Mouse (Mus musculus) left cerebral cortex, postnatal 36 days (tissue): Measurements from ENCODE around the gene Neurod4. TPM values are rescaled to one million over a fixed set of nuclear protein-coding genes. Genes with fewer than 3 reads are reported as not detected.
"Not testable (repeated sequence)": the region's sequence is repeated elsewhere in the genome, so short reads cannot be mapped to it uniquely, and the experiment has no call there.

Experiments
- DNase-seq, 2 experiments: peaks; one replicate each; pipeline ENCODE4 v3.0.0; 2021 to 2022; ENCODE audit warnings: low spot score in 2 of 2, mixed read lengths in 1 of 2
- intact Hi-C: fragments of 180-260 bp; cut with DNase I; formaldehyde crosslinking; loops from one replicate; pipeline ENCODE4 v1.15.1; 2025
- total RNA-seq, 2 experiments: library from RNA; stranded (reverse); gene quantifications; 2 replicates each; pipeline ENCODE4 v1.2.3; 2021

Neurod4 gene
- total RNA-seq, result under 1 TPM; 0.12 to 0.16 TPM

DNA sequence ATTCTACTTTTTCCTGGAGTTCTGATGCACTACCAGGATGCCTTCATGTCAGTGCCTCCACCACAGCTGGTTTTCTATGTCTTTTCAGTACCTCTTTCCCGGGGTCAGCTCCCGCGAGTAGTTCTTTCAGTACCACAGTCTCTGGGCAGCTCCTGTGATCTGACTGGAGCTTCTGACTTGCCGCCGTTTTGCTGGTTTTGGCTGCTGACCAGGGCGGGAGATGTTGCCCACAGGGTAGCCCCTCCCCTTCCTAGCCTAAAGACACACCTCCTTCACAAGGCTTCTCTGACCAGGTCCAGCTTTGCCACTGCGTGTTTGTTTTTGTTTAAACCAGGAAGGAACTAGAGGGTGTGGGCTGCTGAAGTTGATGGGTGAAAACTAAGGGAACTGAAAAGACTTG lies at the start of gene Neurod4:
TSS of gene Neurod4 (minus strand) at position 175 of the 400 bp plus-strand sequence.
- DNase-seq, result no peak

DNA sequence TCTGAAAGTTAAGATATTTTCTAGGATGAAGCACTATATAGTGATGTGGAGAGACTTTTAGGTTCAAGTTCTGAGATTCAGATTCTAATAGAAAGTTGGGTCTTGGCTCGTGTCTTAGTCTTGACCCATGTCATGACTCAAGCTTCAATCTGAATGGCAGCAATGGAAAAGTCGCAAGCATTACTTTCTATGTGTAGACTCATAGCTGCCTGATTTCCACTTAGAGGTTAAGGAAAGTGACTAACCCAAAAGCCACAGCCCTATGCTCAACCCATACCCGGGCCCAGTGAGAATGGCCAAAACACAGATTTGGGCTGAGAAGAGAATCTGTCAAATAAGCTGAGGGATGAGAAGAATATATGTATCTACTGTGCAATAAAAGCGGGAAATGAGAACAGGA lies 44.2 kb upstream of the Neurod4 start:
- intact Hi-C loops, result no loop called here

More for the DNA sequence above, at the start of gene Neurod4:
- intact Hi-C loops, result no loop called here

DNA sequence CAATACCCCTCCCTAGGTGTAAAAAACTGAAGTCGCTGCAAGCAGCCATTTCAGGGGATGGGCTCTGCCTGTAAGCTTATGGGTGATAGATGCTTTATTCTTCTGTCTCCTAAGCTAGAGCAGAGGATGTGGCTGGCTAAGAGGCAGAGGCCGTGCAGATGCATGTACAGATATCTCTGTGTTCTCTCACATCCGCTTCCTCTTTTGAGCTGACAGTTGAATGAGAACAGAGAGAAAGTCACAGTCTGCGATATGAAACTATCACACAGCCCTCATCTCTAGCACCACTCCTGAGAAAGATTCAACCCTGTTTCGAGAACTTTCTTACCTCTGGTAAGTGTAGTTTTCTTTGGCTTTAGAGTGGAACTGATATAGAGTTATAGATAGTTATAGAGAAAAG lies 42.6 kb upstream of the Neurod4 start, which contains the start of gene Tespa1:
TSS of gene Tespa1 (plus strand) at position 234 of the 400 bp plus-strand sequence.
- DNase-seq, result no peak
- intact Hi-C loops, result no loop called here

More for the DNA sequence above, 44.2 kb upstream of the Neurod4 start:
- DNase-seq, result no peak

DNA sequence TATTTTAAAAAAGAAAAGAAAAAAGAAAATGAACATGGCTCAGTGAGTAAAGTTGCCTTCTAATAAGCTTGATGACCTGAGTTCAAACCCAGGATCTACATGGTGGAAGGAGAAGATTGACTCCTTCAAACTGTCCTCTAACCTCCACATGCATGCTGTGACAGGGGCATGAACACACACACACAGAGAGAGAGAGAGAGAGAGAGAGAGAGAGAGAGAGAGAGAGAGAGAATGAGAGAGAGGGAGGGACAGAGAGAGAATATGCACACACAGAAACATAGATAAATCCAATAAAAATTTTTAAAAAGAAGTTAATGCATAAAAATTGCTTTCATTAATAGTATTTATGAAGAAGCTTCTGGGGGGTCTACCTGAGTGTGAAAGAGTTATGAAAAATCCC lies 42.0 kb upstream of the Neurod4 start:
- no peak for DNase-seq
- intact Hi-C loops, result no loop called here

DNA sequence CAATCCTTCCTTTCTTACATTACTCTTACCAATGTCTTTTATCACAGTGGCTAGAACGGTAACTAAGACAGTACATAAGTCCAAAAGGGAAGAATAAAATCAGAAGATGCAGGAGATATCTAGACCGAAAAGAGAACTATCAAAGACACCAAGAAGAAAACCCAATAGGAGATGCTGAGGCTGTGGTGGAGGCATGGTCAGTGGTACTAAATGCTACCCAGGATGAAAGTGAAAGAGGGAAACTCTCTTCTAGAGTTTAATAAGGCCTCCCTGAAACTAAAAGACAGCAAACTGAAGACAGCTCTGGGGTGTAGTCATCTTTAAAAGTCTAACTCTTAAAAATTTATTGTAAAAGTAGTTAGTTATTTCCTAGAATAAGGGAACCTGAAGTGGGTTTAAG lies 40.7 kb upstream of the Neurod4 start:
- intact Hi-C loops, result no loop called here
- no peak for DNase-seq

DNA sequence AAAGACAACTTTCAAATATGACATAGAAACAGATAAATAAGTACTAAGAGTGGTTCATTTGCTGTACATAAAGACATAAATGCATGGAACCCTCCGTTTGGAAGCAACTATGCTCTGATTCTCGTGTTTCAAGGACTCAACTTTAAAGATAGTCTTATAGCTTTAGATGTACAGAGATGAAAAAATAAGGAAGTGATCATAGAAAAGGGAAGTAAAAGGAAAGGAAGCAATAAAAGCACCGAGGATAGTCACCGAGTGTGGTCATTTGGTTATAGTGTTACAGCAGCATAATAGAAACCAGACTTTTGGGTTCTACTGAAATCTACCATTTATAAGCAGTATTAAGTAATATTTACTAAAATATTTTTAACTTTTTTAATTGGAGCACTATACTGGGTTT lies 38.7 kb upstream of the Neurod4 start:
- DNase-seq, result no peak

DNA sequence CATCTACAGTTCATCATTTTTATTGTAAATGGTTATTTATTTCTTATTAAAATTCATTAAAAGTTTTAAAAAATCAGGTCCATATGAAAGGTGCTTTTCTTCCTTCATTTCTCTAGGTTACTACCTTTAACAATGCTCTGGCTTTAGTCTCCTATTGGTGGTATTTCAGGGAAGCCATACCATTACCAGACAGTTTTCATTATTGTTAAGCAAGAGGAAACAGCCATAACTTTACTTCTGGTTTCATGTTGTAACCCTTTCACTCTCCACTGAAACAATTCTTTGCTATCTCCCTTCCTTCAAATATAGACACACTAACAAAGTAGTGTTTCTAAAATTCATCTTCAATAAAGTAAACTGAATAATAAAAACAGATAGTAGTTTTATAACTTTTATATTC lies 35.8 kb upstream of the Neurod4 start:
- intact Hi-C loops, result no loop called here
- DNase-seq, result no peak

More for the DNA sequence above, 38.7 kb upstream of the Neurod4 start:
- intact Hi-C loops, result no loop called here

DNA sequence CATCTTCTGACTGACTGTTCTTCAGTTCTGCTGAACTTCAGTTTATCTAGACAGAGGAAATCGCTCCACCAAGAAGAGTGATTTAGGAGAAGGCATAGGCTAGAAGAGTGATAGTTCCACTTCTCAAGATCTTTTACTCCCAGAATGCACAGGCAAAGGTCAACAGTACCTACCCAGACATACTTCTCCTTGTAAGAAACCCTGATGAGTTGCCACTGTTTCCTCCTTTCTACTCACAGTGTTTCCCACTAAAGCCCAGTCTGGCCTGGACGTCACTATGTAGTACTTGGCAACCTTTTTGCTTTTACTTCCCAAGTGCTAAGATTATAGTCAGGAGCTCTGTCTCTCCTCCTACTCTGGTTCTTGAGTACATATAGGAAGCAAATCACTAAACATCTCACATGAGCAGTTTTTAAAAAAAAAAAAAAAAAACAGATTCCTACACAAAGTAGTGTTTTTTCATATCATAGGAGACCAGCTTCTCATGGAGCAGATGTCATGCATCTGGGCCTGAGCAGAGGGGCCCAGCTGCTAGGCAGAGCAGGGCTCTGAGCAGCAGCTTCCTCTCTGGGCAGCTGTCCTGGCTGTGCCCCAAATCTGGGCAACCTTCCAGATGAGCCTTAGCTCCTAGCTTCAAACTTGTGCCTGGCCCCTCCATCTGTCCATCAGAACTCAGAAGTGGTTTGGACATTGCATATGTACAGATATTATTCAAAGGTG lies 34.2 kb upstream of the Neurod4 start:
- intact Hi-C loops, result no loop called here
- no peak for DNase-seq

DNA sequence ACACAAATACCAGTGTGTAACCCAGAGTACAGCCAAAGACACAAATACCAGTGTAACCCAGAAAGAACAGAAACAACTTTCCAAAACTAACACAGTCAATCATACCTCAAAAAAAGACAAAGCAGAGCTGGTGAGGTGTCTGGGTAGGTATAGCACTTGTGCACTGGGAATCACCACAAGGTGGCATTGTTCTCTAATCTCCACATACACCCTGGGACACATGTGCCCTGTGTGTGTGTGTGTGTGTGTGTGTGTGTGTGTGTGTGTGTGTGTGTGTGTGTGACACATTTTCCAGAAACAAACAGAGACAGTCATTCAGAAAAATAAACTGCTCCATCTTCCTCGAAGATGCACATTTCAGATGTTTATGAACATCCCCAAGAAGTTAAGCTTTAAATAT lies 33.5 kb upstream of the Neurod4 start:
- DNase-seq, result no peak
- intact Hi-C loops, result no loop called here

DNA sequence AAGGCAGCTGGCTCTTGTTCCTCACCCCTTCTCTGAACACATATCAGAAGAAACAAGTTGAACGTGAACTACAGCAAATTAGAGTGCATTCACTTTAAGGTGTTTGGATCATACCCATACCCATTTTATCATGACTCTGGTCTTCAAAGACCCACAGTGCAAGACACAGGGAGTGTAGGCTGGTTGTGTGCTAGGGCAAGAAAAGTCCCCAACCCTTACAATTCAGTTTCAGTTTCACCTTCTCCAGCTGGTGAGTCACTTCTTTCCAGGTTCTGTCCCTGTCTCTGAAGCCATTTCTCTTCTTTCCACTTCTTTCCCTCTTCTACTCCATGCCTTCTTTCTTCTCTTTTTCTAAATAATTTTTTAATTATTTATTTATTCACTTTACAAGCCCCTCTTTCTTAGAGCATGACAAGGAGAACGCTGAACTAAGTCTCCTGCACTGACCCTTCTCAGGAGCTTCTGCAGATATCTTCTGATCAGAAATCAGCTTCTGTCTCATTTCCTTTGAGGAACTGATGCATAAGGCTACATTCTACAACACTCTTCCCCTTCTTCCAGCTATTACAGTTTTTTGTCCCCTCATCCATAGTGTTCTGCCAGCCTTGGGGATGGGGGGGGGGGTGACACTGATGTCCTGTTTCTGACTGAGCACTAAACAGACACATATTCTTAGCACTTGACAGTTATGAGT lies 31.6 kb upstream of the Neurod4 start:
- DNase-seq, result no peak
- intact Hi-C loops, result no loop called here

DNA sequence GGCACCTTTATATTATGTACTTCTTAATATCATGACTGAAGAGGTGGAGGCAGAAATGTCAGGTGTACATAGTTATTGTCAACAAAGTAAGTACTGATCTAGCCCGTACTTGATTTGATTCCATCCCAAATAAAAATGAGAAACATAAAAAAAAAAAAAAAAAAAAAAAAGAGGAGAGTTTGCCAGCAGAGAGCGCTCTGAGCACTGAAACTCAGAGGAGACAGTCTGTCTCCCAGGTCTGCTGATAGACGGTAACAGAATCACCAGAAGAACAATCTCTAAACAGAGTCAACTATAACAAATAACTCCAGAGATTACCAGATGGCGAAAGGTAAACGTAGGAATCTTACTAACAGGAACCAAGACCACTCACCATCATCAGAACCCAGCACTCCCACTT lies 24.1 kb upstream of the Neurod4 start:
- intact Hi-C loops, DNase-seq: not testable (repeated sequence)

DNA sequence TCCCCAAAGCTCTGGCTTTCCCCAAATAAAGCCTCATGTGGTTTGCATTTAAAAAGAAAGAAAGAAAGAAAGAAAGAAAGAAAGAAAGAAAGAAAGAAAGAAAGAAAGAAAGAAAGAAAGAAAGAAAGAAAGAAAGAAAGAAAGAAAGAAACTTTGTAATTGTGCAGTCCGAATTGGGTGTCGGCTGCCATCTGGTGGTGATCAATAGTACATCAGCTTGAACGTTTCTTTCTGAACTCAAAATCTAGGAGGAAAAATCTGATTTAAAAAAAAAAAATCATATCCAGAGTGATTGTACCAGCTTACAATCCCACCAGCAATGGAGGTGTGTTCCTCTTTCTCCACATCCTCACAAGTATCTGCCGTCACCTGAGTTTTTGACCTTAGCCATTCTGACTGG lies 18.7 kb upstream of the Neurod4 start:
- intact Hi-C loops, result loop anchor here (1.0 kb wide), 1 partner anchor 70 kb away; no protein-coding TSS in a partner anchor
- not testable (repeated sequence) for DNase-seq

DNA sequence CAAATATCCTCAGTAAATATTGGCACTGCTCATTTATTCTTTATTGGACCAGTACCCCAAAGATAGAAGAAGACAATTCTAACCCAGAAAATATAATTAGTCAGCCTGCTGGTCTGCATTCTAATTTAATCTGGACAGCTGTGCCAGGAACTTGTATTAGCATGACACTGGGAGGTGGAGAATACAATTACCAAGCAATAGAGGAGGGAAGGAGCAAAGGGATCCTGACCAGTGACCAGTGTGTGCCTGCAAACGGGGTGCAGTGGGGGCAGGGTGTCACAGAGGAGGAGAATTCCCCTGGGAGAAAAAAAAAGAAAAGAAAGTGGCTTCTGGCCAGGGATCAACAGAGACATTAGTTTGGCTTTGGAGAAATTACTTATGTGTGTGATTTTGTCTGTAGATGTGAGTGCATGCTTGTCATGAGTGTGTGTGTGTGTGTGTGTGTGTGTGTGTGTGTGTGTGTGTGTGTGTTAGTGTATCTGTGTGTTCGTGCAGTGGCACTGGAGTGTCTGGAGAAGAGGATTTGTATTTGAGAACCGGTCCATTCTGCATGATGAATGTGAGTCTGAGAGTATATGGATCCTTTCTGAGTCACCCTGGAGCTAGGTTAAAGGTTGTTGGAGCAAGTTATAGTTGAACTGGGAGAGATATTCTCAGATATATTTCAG lies 13.8 kb upstream of the Neurod4 start:
- DNase-seq, result no peak
- intact Hi-C loops, result no loop called here

DNA sequence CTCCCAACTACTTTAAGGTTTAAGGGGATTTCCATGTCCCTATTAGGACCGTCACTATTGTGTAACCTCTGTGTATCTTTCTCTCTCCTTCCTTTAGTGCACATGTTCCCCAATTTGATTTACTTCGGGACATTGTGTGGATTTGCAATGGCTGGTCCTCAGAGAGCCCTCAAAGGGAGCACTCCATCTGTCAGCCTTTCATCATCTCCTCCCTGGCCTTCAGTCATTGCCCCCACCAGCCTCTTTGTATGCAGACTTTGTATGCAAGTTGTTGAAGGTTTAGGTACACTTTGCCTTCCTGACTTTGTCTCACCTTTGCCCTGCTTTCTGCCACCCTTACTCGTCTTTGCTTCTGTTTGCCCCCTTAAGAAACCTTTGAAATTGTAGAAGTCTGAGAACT lies 8.0 kb upstream of the Neurod4 start:
- intact Hi-C loops, result no loop called here
- DNase-seq, result no peak

DNA sequence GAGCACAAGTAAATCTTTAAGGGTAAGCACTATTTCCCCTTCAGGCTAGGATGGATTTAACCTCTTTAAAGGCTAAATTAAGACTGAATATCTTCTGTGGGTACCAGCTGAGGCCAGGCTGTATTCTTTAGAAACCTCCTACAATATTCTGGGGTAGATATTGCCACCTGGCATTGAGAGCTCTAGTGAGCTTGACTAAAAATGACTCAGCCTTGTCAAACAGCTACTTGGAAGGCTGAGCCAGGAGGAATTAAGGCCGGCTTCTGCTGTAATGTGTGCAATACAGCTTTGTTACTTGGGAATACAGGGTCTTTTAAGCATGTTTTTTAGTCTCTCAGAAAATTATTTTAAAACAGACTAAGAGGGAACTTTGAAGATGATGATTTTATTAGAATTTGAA lies 7.2 kb upstream of the Neurod4 start:
- no peak for DNase-seq

DNA sequence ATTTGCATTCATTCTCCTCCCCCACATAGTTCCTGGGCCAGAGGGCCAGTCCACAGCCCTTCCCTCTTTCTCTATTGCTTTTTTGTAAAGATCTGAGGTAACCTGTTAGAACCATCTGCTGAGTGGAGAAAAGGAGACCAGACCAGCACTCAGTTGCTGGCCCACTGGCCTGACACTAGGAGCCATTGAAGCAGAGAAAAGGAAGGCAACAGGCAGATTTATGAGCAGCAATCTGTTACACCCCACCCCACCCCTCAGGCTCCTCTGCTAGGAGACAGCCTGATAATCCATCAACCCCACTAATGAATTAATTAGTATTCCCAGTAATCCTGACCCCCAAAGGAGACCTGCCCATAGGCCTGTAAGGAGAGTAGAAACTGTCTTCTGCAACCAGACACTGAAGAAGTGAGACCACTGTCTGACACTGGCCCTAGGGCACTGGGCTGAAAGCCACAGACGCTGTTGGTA lies 2.0 kb upstream of the Neurod4 start:
- no peak for DNase-seq
- intact Hi-C loops, result no loop called here

More for the DNA sequence above, 7.2 kb upstream of the Neurod4 start:
- intact Hi-C loops, result no loop called here

DNA sequence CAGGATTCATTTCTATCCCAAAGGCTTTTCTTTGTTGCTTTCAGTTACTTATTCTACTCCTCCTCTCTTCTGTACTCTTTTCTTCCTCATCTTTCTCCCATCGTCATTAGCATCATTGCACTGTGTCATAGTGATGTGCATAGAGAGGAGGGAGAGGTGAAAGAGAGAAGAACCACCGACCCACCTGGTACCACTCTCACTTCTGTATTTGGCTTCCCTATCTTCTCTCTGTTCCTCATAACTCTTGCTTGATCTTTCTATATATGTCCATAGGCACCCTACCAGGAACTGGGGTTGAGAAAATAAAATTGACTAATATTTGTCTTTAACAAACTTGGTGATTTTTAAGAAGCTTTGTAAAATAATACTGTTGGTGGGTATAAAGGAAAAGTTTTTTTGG lies 3.5 kb downstream of the Neurod4 start:
- intact Hi-C loops, result no loop called here
- DNase-seq, result no peak

DNA sequence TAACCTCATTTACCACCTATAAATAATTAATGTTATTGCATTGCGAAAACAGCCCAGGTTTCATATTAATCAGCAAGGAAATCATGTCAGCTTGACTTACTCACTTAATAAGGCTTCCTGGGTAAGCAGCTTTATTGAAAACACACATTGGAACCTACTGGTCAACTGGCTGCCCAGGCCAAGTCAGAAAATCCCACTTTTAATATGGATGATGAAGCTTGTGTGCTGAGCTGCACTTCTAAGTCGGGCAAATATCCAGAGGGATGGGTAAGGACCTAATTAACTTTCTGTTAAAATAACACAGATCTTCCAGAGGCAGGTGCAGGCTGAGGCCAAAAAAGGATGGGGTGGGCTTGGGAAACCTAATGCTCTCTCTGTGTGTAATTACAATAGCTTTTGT lies 4.3 kb downstream of the Neurod4 start:
- intact Hi-C loops, result no loop called here
- DNase-seq, result no peak

DNA sequence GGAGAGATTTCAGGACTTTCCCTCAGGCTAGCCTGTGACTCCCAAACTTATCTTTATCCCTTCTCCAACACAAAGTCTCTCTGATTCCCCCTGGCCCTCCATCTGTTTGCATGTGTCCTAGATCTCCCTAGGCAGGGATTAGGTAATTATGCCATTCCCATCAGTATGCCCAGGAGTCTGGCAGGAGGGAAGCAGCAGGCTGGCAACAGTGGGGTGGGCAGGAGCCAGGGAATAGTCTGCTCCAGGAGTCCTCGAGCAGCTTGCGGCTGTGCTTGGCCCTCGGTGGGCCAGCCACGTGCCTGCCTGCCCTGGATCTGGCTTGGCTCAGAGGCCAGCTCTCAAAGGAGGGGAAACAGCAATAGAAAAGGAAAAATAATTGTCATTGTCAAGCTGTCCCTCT lies 16.8 kb downstream of the Neurod4 start:
- intact Hi-C loops, result no loop called here

DNA sequence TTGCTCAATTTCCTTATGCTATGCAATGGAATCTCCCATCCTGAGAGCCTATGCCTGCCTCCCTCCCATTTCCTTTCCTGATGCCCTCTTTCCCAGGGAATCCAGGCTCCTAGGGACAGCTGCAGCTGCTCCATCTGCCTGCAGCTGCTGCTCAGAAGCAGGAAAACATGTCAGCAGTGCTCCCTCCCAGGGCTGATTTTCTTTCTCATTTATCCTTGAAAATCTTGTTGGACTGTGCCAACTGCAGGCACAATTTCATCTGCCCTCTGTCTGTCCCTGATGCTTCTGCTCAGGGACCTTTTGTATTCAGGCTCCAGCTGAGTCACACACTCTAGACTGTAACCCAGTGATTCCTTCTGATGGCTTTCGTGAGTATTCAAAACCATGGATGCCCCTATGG lies 20.6 kb downstream of the Neurod4 start:
- intact Hi-C loops, result no loop called here
- no peak for DNase-seq

More for the DNA sequence above, 16.8 kb downstream of the Neurod4 start:
- peak in 1 of 2 experiments; percentile 11 for DNase-seq
